8 mouse cellular contexts compared by ENCODE assay signal in the genomic region with DNA sequence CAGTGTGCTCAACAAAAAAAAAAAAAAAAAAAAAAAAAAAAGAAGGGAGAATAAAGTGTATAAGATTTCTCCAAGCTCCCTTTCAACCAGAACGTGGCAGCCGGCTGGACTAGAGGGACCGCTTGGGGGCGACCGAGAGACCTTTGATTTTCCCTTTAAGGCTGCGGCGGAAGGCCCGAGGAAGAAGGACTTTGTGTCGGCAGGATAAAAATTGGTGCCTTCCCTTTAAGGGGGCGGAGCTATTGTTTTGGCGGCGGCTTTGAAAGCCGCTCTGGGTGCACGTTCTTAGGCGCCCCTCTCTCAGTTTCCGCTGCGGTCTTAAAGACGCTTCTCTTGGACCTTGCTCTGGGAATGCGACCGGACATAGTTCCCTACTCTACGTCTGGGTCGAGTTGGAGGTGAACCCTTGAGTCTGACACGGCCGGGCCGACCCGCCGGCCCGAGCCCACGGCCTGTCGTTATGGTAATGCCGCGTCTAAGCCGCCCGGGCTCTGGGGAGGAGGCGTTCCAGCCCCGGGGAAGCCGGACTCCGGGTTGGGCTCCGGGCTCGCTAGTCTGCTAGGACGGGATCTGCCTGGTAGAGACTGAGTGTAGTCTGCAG. TPM values are rescaled to one million over a fixed set of nuclear protein-coding genes. Genes with fewer than 3 reads are reported as not detected.
DNase-seq lines count a peak whose midpoint lies in the region; ATAC-seq and TF ChIP-seq lines count a peak whose summit lies in the region.

A gene (plus strand): TSS at position 253 of the 601 bp plus-strand sequence.

- peak; percentile 99 for DNase-seq in ES-E14 (ENCODE audit: low read depth, low spot score)
- DNase-seq in cerebellum, adult 11 months: peak; percentile 90
- DNase-seq in forebrain, embryonic 14.5 days (ENCODE audit: low spot score): peak; percentile 96
- DNase-seq in heart, postnatal 14 days: peak; percentile 92 to 95
- DNase-seq in large intestine, adult 2 months (ENCODE audit: low read depth, low spot score): peak; percentile 80
- peak; percentile 97 for DNase-seq in liver, postnatal 0 days
- DNase-seq in telencephalon, adult 2 months (ENCODE audit: low read depth, low spot score): peak; percentile 84

- peak within 1 kb of the TSS; percentile 90 for H3K9ac ChIP-seq in ES-E14 (ENCODE audit: insufficient read depth, low read depth, low read length, poor library complexity, severe bottlenecking)
- H3K9ac ChIP-seq in forebrain, embryonic 14.5 days (ENCODE audit: low read length): peak within 1 kb of the TSS; percentile 61
- peak within 1 kb of the TSS; percentile 78 for H3K9ac ChIP-seq in liver, postnatal 0 days (replicated peaks)
- H3K9ac ChIP-seq in neural tube, embryonic 13.5 days: peak within 1 kb of the TSS; percentile 62

- no peaks in the 10 kb centered on the region for H3K27me3 ChIP-seq in forebrain, embryonic 14.5 days (replicated peaks; ENCODE audit: control insufficient read depth, insufficient read depth, low read length)
- H3K27me3 ChIP-seq in liver, postnatal 0 days (ENCODE audit: insufficient read depth, low read length): no peaks in the 10 kb centered on the region
- no peaks in the 10 kb centered on the region for H3K27me3 ChIP-seq in neural tube, embryonic 13.5 days

- H3K4me2 ChIP-seq in forebrain, embryonic 14.5 days (ENCODE audit: low read length): peak within 1 kb of the TSS; percentile 82
- H3K4me2 ChIP-seq in liver, postnatal 0 days (ENCODE audit: low read depth, low read length): peak within 1 kb of the TSS; percentile 92
- H3K4me2 ChIP-seq in neural tube, embryonic 13.5 days: peak within 1 kb of the TSS; percentile 83

- peak; percentile 80 for ATAC-seq in forebrain, embryonic 14.5 days
- peak; percentile 82 for ATAC-seq in liver, postnatal 0 days
- peak; percentile 44 for ATAC-seq in neural tube, embryonic 13.5 days (ENCODE audit: low read depth)

- H3K36me3 ChIP-seq in ES-E14 (ENCODE audit: control insufficient read depth, insufficient read depth, low read length, poor library complexity, severe bottlenecking): peaks cover 15% of the 10 kb centered on the region
- no peaks in the 10 kb centered on the region for H3K36me3 ChIP-seq in forebrain, embryonic 14.5 days (ENCODE audit: control insufficient read depth, insufficient read depth, low read length)
- H3K36me3 ChIP-seq in liver, postnatal 0 days (replicated peaks; ENCODE audit: insufficient read depth, low read length): peaks cover 3% of the 10 kb centered on the region
- no peaks in the 10 kb centered on the region for H3K36me3 ChIP-seq in neural tube, embryonic 13.5 days

- H3K9me3 ChIP-seq in ES-E14 (ENCODE audit: control insufficient read depth, insufficient read depth, low read depth, low read length): no peaks in the 10 kb centered on the region
- no peaks in the 10 kb centered on the region for H3K9me3 ChIP-seq in forebrain, embryonic 14.5 days (replicated peaks; ENCODE audit: control insufficient read depth, low read length)
- no peaks in the 10 kb centered on the region for H3K9me3 ChIP-seq in liver, postnatal 0 days (ENCODE audit: low read length)
- no peaks in the 10 kb centered on the region for H3K9me3 ChIP-seq in neural tube, embryonic 13.5 days

- H3K4me3 ChIP-seq in ES-E14 (ENCODE audit: insufficient read depth in 1 of 2, low read depth in 1 of 2, low read length in 2 of 2, poor library complexity in 1 of 2, severe bottlenecking in 1 of 2): peak within 1 kb of the TSS; percentile 74 to 81
- peak within 1 kb of the TSS; percentile 53 for H3K4me3 ChIP-seq in forebrain, embryonic 14.5 days (ENCODE audit: low read depth, low read length)
- H3K4me3 ChIP-seq in liver, postnatal 0 days (ENCODE audit: low read depth, low read length): peak within 1 kb of the TSS; percentile 71
- H3K4me3 ChIP-seq in neural tube, embryonic 13.5 days: peak within 1 kb of the TSS; percentile 49

- peak; percentile 86 for TF ChIP-seq CTCF in liver, postnatal 0 days (IDR thresholded peaks at IDR 0.05; ENCODE audit: low read depth)

- TF ChIP-seq EP300 in liver, postnatal 0 days (IDR thresholded peaks at IDR 0.05; ENCODE audit: low read depth): peak; percentile 53; the same call in 1 of the 2 replicates

- H3K27ac ChIP-seq in ES-E14 (ENCODE audit: insufficient read depth, low read depth, low read length, poor library complexity, severe bottlenecking): peak within 1 kb of the TSS; percentile 90
- H3K27ac ChIP-seq in forebrain, embryonic 14.5 days (ENCODE audit: low read depth, low read length): no peak within 1 kb of the TSS
- peak within 1 kb of the TSS; percentile 2; the same call in 1 of the 2 replicates for H3K27ac ChIP-seq in liver, postnatal 0 days (ENCODE audit: low read depth)
- H3K27ac ChIP-seq in neural tube, embryonic 13.5 days (replicated peaks): 0 out of 2 replicates have a peak within 1 kb of the TSS, but pooled peaks have one; percentile 28

- in situ Hi-C loops in ES-E14 (cut with MboI; ENCODE audit: low sequenced_read_pairs in 2 of 2, unreplicated experiment in 2 of 2): no loop called here

- peaks cover 11 to 18% of the 10 kb centered on the region in 2 experiments for H3K4me1 ChIP-seq in ES-E14 (ENCODE audit: control insufficient read depth in 2 of 2, insufficient read depth in 2 of 2, low read length in 2 of 2, poor library complexity in 1 of 2)
- peaks cover 21% of the 10 kb centered on the region for H3K4me1 ChIP-seq in forebrain, embryonic 14.5 days (ENCODE audit: control insufficient read depth, insufficient read depth, low read length)
- peaks cover 11% of the 10 kb centered on the region for H3K4me1 ChIP-seq in liver, postnatal 0 days (ENCODE audit: insufficient read depth)
- peaks cover 41% of the 10 kb centered on the region for H3K4me1 ChIP-seq in neural tube, embryonic 13.5 days (replicated peaks)

- intact Hi-C loops in heart, postnatal 14 days (cut with DNase I): loop anchor here (1.0 to 2.0 kb wide), 3 partner anchors 14 to 21 kb away; no protein-coding TSS in a partner anchor

- under 1% methylated on average over 41 of the region's 41 CpGs for WGBS in forebrain, embryonic 14.5 days
- WGBS in large intestine, adult 2 months: under 1% methylated on average over 41 of the region's 41 CpGs
- WGBS in liver, postnatal 0 days (ENCODE audit: insufficient replicate concordance): under 1% methylated on average over 41 of the region's 41 CpGs
- WGBS in neural tube, embryonic 13.5 days: under 1% methylated on average over 41 of the region's 41 CpGs

TF ChIP-seq in ES-E14, 5 proteins besides CTCF, POLR2A, EP300 and RAD21:
- TF ChIP-seq ZNF384 (IDR thresholded peaks at IDR 0.05; ENCODE audit: low read depth, low read length) (peak; percentile 88), CHD2 (IDR thresholded peaks at IDR 0.05; ENCODE audit: low read depth, low read length) (no peak), HCFC1 (IDR thresholded peaks at IDR 0.05; ENCODE audit: borderline replicate concordance, insufficient read depth, low read length) (no peak), MAFK (IDR thresholded peaks at IDR 0.05; ENCODE audit: insufficient read depth, low read depth, low read length) (no peak)

RNA-seq across cellular contexts. Expression of the gene that starts here (rescaled TPM):
- total RNA-seq in ES-E14 (2012; rRNA removed): 17.3 and 17.8 TPM in 2 replicates
- polyA plus RNA-seq in forebrain, embryonic 14.5 days (2014; fragmentation: Nextera tagmentation; extraction: Ambion mirVana): 6.1 and 6.3 TPM in 2 replicates
- total RNA-seq in heart, postnatal 14 days (2021): under 1 TPM; 0.74 to 0.83 TPM
- 7.2 and 9.3 TPM in 2 replicates for polyA plus RNA-seq in large intestine, adult 2 months (2012; rRNA removed)
- polyA plus RNA-seq in liver, postnatal 0 days (2015; fragmentation: Nextera tagmentation; extraction: Ambion mirVana): 4.7 and 4.9 TPM in 2 replicates
- 1.9 and 3.7 TPM in 2 replicates for polyA plus RNA-seq in neural tube, embryonic 13.5 days (2015; fragmentation: Nextera tagmentation; extraction: Ambion mirVana)

Comparison
In these comparisons a context has a peak if more than half of its experiments do, and no peak if none do; other contexts are left out.
1. RNA of the gene that starts here (total RNA-seq): 17.3 to 17.8 TPM in ES-E14; 0.74 to 0.83 TPM in heart, postnatal 14 days; every median in the first group is over 10 times any median in the second.
2. Peak in DNase-seq in heart, postnatal 14 days; RNA of the gene not detected or under 1 TPM.
3. Peak in every context shown above with its lines, with median percentiles within 50 percentile points of each other: DNase-seq, H3K4me3 ChIP-seq, H3K9ac ChIP-seq, ATAC-seq and H3K4me2 ChIP-seq.